Mouse (Mus musculus) adrenal gland, postnatal 0 days (tissue): Measurements from ENCODE around the gene Prune1. TPM values are rescaled to one million over a fixed set of nuclear protein-coding genes. Genes with fewer than 3 reads are reported as not detected.

Source experiments
- polyA plus RNA-seq: library from polyadenylated mRNA; unstranded; fragments of >200 nt; fragmentation: Nextera tagmentation; extraction: Ambion mirVana; gene quantifications from 2 replicates; pipeline ENCODE4 v1.2.1, GENCODE M21; 2015

Gene Prune1
- polyA plus RNA-seq, result 16.3 and 23.8 TPM in 2 replicates

GRCm38 (mm10) chr3:95281216-95282126 is at the start of gene Prune1, which contains the start of gene Mindy1:
Gene Prune1, minus strand, starts transcription at chr3:95282076.
Gene Mindy1, plus strand, starts transcription at chr3:95281345.

GRCm38 (mm10) chr3:95314486-95315093 is 32.7 kb upstream of the Prune1 start, which contains the start of gene Cers2:
Gene Cers2, plus strand, starts transcription at chr3:95314791.

GRCm38 (mm10) chr3:95307100-95307499 is 25.2 kb upstream of the Prune1 start, which contains the start of gene Anxa9:
Gene Anxa9, minus strand, starts transcription at chr3:95307176.

GRCm38 (mm10) chr3:95250783-95251424 is 31.0 kb downstream of the Prune1 start, which contains the start of gene Bnipl:
Gene Bnipl, minus strand, starts transcription at chr3:95251193.

GRCm38 (mm10) chr3:95241498-95241897 is 40.4 kb downstream of the Prune1 start, which contains the start of gene Gm128:
Gene Gm128, minus strand, starts transcription at chr3:95241598.

GRCm38 (mm10) chr3:95231298-95232221 is 50.3 kb downstream of the Prune1 start, which contains the start of gene Mllt11:
Gene Mllt11, minus strand, starts transcription at chr3:95232171.

DNA sequence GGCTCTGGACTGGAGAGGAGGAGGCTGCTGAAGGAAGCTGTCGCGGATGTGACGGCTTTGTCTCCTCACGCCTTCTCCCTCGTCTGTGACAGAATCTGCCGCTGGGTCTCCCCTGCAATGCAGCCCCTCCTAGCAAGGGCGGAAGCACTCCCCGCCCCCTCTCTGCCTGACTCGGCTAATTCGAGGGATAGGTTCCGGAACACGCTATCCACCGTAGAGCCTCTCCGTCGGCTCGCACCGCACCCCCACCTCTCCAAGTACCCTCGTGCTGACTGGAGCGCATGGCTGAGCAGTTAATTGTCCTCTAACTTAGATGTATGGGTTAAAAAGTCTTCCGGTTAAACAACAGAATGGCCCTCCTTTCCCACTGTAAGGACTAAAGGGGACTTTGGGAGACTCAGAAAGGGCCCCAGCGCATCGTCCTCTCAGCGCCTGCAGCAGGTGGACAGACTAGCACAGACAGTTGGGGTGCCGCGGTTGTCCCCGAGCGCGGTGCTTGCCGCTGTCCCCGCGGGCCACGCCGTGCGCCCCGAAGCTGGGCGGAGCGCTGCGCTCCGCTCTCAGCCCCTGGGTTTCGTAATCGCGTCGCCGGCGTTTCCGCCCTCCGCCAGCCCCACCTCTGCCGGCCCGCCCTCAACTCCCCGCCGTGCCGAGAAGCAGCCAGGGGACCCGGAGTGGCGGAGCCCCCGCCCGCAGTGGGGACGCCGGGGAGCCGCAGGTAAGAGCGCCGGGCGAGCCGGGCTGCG is 53.6 kb downstream of the Prune1 start, which contains the start of gene Cdc42se1:
TSS of gene Cdc42se1 (plus strand) at position 585 of the 746 bp plus-strand sequence.

DNA sequence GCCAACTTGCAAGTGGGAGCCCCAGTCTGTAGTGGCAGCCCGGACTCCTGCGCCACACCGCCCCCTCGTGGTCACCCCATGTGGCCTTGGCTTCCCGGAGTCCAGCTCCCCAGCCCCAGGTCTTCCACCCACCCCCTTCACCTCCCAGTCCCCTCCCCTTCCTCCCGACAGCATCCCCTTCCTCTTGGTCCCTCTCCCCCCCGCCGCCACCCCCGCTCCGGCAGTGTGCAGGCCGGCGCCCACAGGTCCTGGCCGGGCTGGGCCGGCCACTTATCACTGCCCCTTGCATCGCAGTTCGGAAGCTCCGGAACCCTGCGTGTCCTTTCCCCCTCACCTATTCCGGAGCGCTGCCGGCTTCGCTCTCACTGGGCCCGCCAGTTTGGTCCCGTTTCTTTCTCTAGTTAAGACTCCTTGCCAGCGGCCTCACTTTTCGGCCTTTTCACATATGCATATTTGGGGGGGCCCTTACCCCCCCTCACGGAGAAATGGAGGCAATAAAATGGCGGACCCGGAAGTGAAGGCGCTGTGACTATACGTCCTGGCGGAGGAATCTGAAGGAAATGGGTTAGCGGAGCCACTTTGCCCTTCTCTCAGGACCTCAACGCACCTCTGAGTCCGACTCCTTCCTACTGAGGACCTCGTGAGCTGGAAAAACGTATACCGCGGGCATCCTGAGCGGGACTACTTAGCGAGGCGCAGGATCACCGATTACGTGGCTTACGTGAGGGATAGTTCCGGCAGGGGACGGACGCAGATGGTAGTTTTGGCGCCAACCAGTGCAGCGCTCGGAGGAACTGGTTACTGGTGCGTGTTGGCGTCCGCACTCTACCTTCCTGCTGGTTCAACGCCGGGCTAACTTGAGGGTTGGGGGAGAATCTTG is 64.4 kb downstream of the Prune1 start, which contains the start of gene Gabpb2:
TSS of gene Gabpb2 (minus strand) at position 662 of the 880 bp plus-strand sequence.

Other genes with a start within 250 kb of the Prune1 start
- 213 and 271 TPM in 2 replicates for gene Psmd4, start 239.5 kb downstream of the Prune1 start, polyA plus RNA-seq
- gene Pip5k1a, start 175.1 kb downstream of the Prune1 start, polyA plus RNA-seq, result 15.8 and 23.0 TPM in 2 replicates
- 76.7 and 105 TPM in 2 replicates for gene Vps72, start 171.1 kb downstream of the Prune1 start, polyA plus RNA-seq
- gene Tmod4, start 157.6 kb downstream of the Prune1 start, polyA plus RNA-seq, result 0.25 and 0.83 TPM in 2 replicates
- gene Scnm1, start 148.1 kb downstream of the Prune1 start, polyA plus RNA-seq, result 51.9 and 69.5 TPM in 2 replicates
- 15.2 and 15.3 TPM in 2 replicates for gene Lysmd1, start 148.0 kb downstream of the Prune1 start, polyA plus RNA-seq
- gene Tnfaip8l2, start 139.7 kb downstream of the Prune1 start, polyA plus RNA-seq, result 5.8 and 6.8 TPM in 2 replicates
- 4.7 and 6.3 TPM in 2 replicates for gene Sema6c, start 121.6 kb downstream of the Prune1 start, polyA plus RNA-seq
- 2.8 and 3.5 TPM in 2 replicates for gene Gabpb2, start 64.2 kb downstream of the Prune1 start, polyA plus RNA-seq
- gene Cdc42se1, start 53.3 kb downstream of the Prune1 start, polyA plus RNA-seq, result 57.9 and 95.8 TPM in 2 replicates
- 18.0 and 49.5 TPM in 2 replicates for gene Mllt11, start 49.9 kb downstream of the Prune1 start, polyA plus RNA-seq
- 0.20 and 0.50 TPM in 2 replicates for gene Gm128, start 40.5 kb downstream of the Prune1 start, polyA plus RNA-seq
- not detected in 2 replicates for gene Bnipl, start 30.9 kb downstream of the Prune1 start, polyA plus RNA-seq
- gene Mindy1, start 731 bp downstream of the Prune1 start, polyA plus RNA-seq, result 66.6 and 126 TPM in 2 replicates
- 1.3 and 1.6 TPM in 2 replicates for gene Anxa9, start 25.1 kb upstream of the Prune1 start, polyA plus RNA-seq
- 109 and 186 TPM in 2 replicates for gene Cers2, start 32.7 kb upstream of the Prune1 start, polyA plus RNA-seq
- gene Setdb1, start 75.1 kb upstream of the Prune1 start, polyA plus RNA-seq, result 12.2 and 16.5 TPM in 2 replicates
- not detected in 2 replicates for gene 4930558C23Rik, start 120.8 kb upstream of the Prune1 start, polyA plus RNA-seq
- 15.7 and 19.9 TPM in 2 replicates for gene Arnt, start 152.3 kb upstream of the Prune1 start, polyA plus RNA-seq
- gene Ctsk, start 217.2 kb upstream of the Prune1 start, polyA plus RNA-seq, result 22.2 and 44.4 TPM in 2 replicates
- gene Ctss, start 244.7 kb upstream of the Prune1 start, polyA plus RNA-seq, result 61.3 and 65.8 TPM in 2 replicates